Mouse (Mus musculus): ENCODE data around the gene C2cd3.

Gene C2cd3

GRCm38 (mm10) chr7:100371495-100372451 lies at the start of gene C2cd3, which contains the start of gene Ppme1:
C2cd3 (plus strand) TSS chr7:100372233.
Ppme1 (minus strand) TSS chr7:100372307.
- DNase-seq (ENCODE audit: low spot score in 2 of 2), result peak; percentile 98

GRCm38 (mm10) chr7:100323721-100324120 lies 48.3 kb upstream of the C2cd3 start:
- no peak for DNase-seq (ENCODE audit: low spot score in 2 of 2)

GRCm38 (mm10) chr7:100325482-100325881 lies 46.6 kb upstream of the C2cd3 start:
- peak in 1 of 2 experiments; percentile 66 for DNase-seq (ENCODE audit: low spot score in 2 of 2)

- no peak for DNase-seq (ENCODE audit: low spot score in 2 of 2)
Measured at GRCm38 (mm10) chr7:100327514-100327913, 44.5 kb upstream of the C2cd3 start.

- DNase-seq (ENCODE audit: low spot score in 2 of 2), result no peak
Measured at GRCm38 (mm10) chr7:100328636-100329035, 43.4 kb upstream of the C2cd3 start.

GRCm38 (mm10) chr7:100331269-100331668 lies 40.8 kb upstream of the C2cd3 start:
- DNase-seq (ENCODE audit: low spot score in 2 of 2), result no peak

- no peak for DNase-seq (ENCODE audit: low spot score in 2 of 2)
Measured at GRCm38 (mm10) chr7:100335921-100336320, 36.1 kb upstream of the C2cd3 start.

- DNase-seq (ENCODE audit: low spot score in 2 of 2), result no peak
Measured at GRCm38 (mm10) chr7:100354984-100355383, 17.0 kb upstream of the C2cd3 start.

GRCm38 (mm10) chr7:100356324-100356723 lies 15.7 kb upstream of the C2cd3 start:
- DNase-seq (ENCODE audit: low spot score in 2 of 2), result no peak

- no peak for DNase-seq (ENCODE audit: low spot score in 2 of 2)
Measured at GRCm38 (mm10) chr7:100356768-100357167, 15.3 kb upstream of the C2cd3 start.

GRCm38 (mm10) chr7:100357856-100358255 lies 14.2 kb upstream of the C2cd3 start:
- no peak for DNase-seq (ENCODE audit: low spot score in 2 of 2)

- DNase-seq (ENCODE audit: low spot score in 2 of 2), result no peak
Measured at GRCm38 (mm10) chr7:100363162-100363561, 8.9 kb upstream of the C2cd3 start.

- DNase-seq (ENCODE audit: low spot score in 2 of 2), result no peak
Measured at GRCm38 (mm10) chr7:100364888-100365287, 7.1 kb upstream of the C2cd3 start.

GRCm38 (mm10) chr7:100372452-100372980 lies 483 bp downstream of the C2cd3 start:
- no peak for DNase-seq (ENCODE audit: low spot score in 2 of 2)

- DNase-seq (ENCODE audit: low spot score in 2 of 2), result no peak
Measured at GRCm38 (mm10) chr7:100378257-100378656, 6.2 kb downstream of the C2cd3 start.

GRCm38 (mm10) chr7:100381161-100381560 lies 9.1 kb downstream of the C2cd3 start:
- DNase-seq (ENCODE audit: low spot score in 2 of 2), result no peak

- no peak for DNase-seq (ENCODE audit: low spot score in 2 of 2)
Measured at GRCm38 (mm10) chr7:100383207-100383606, 11.2 kb downstream of the C2cd3 start.

- DNase-seq (ENCODE audit: low spot score in 2 of 2), result no peak
Measured at GRCm38 (mm10) chr7:100388174-100388573, 16.1 kb downstream of the C2cd3 start.

- no peak for DNase-seq (ENCODE audit: low spot score in 2 of 2)
Measured at GRCm38 (mm10) chr7:100390166-100390565, 18.1 kb downstream of the C2cd3 start.

GRCm38 (mm10) chr7:100392265-100392664 lies 20.2 kb downstream of the C2cd3 start:
- no peak for DNase-seq (ENCODE audit: low spot score in 2 of 2)

- peak in 1 of 2 experiments; percentile 19 for DNase-seq (ENCODE audit: low spot score in 2 of 2)
Measured at GRCm38 (mm10) chr7:100399231-100399913, 27.3 kb downstream of the C2cd3 start.

- no peak for DNase-seq (ENCODE audit: low spot score in 2 of 2)
Measured at GRCm38 (mm10) chr7:100400899-100401539, 29.0 kb downstream of the C2cd3 start.
